ENCODE assay signal across 8 mouse cellular contexts in the genomic region with DNA sequence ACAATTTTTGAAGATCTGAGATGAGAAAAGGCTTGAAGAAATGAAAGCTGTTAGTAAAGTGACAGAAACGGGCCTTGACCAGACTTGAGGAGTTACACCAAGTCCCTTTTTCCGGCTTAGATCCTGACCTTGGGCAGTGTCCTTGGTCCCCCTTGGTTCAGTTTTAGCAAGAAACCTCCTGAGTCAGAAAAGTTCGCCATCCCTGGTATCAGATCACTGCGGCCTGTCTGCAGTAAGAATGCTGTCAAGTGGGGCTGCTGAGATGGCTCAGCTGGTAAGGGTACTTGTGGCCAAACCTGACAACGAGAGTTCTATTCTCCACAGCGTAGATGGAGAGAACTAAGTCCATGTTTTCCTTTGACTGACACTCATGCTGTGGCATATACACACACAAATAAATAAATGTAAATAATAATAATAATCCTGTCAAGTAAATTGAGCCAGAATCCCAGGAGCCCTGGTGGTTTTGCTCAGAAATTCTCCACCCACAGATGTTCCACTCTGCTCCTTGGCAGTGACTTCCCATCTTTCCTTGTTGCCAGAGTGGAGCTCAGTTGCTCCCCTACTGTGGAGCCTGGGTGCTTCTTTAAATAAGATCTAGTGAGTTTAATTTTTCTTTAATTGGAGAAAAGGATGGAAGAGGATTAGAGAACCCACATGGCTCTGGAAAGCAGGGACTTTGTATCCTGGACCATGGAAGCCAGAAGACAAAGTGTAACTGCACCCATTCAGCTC. TPM values are rescaled to one million over a fixed set of nuclear protein-coding genes. Genes with fewer than 3 reads are reported as not detected.
DNase-seq lines count a peak whose midpoint lies in the region; ATAC-seq lines count a peak whose summit lies in the region.

No protein-coding gene starts in this region.

- 69% methylated on average over 6 of the region's 6 CpGs for WGBS in heart, embryonic 15.5 days
- 73% methylated on average over 6 of the region's 6 CpGs for WGBS in hindbrain, embryonic 15.5 days
- 75% methylated on average over 6 of the region's 6 CpGs for WGBS in midbrain, embryonic 15.5 days

- no peak overlapping the region for H3K9ac ChIP-seq in heart, embryonic 15.5 days
- no peak overlapping the region for H3K9ac ChIP-seq in hindbrain, embryonic 15.5 days
- no peak overlapping the region for H3K9ac ChIP-seq in midbrain, embryonic 15.5 days

- no peaks in the 10 kb centered on the region for H3K27me3 ChIP-seq in heart, embryonic 15.5 days
- H3K27me3 ChIP-seq in hindbrain, embryonic 15.5 days: no peaks in the 10 kb centered on the region
- no peaks in the 10 kb centered on the region for H3K27me3 ChIP-seq in midbrain, embryonic 15.5 days (replicated peaks)

- H3K9me3 ChIP-seq in heart, embryonic 15.5 days (replicated peaks): no peaks in the 10 kb centered on the region
- no peaks in the 10 kb centered on the region for H3K9me3 ChIP-seq in hindbrain, embryonic 15.5 days
- no peaks in the 10 kb centered on the region for H3K9me3 ChIP-seq in midbrain, embryonic 15.5 days

- ATAC-seq in heart, embryonic 15.5 days (replicated peaks; ENCODE audit: insufficient number of reproducible peaks, insufficient read depth, low FRiP score, low read depth): no peak
- no peak for ATAC-seq in hindbrain, embryonic 15.5 days (ENCODE audit: low FRiP score, low read depth)
- ATAC-seq in midbrain, embryonic 15.5 days (replicated peaks): no peak

- peak overlapping the region; percentile 76; the same call in 1 of the 2 replicates for H3K4me3 ChIP-seq in heart, embryonic 15.5 days
- H3K4me3 ChIP-seq in hindbrain, embryonic 15.5 days: peak overlapping the region; percentile 90; the same call in 1 of the 2 replicates
- H3K4me3 ChIP-seq in midbrain, embryonic 15.5 days: peak overlapping the region; percentile 79; the same call in 1 of the 2 replicates

- 0 out of 2 replicates have a peak overlapping the region, but pooled peaks have one; percentile 88 for H3K27ac ChIP-seq in heart, embryonic 15.5 days
- H3K27ac ChIP-seq in hindbrain, embryonic 15.5 days (replicated peaks): peak overlapping the region; percentile 93; the same call in 1 of the 2 replicates
- no peak overlapping the region for H3K27ac ChIP-seq in midbrain, embryonic 15.5 days

- H3K36me3 ChIP-seq in heart, embryonic 15.5 days: no peaks in the 10 kb centered on the region
- no peaks in the 10 kb centered on the region for H3K36me3 ChIP-seq in hindbrain, embryonic 15.5 days
- H3K36me3 ChIP-seq in midbrain, embryonic 15.5 days (replicated peaks): no peaks in the 10 kb centered on the region

- H3K4me2 ChIP-seq in heart, embryonic 15.5 days: peak overlapping the region; percentile 95
- H3K4me2 ChIP-seq in hindbrain, embryonic 15.5 days: peak overlapping the region; percentile 90
- H3K4me2 ChIP-seq in midbrain, embryonic 15.5 days: peak overlapping the region; percentile 75

- peaks cover 30% of the 10 kb centered on the region for H3K4me1 ChIP-seq in heart, embryonic 15.5 days (replicated peaks)
- H3K4me1 ChIP-seq in hindbrain, embryonic 15.5 days (replicated peaks): peaks cover 38% of the 10 kb centered on the region
- peaks cover 37% of the 10 kb centered on the region for H3K4me1 ChIP-seq in midbrain, embryonic 15.5 days

- no peak for DNase-seq in heart, postnatal 4 days
- DNase-seq in brain, adult 2 months (ENCODE audit: low read depth, low spot score): peak; percentile 72
- DNase-seq in spleen, postnatal 36 days (ENCODE audit: low spot score in 2 of 2): no peak
- DNase-seq in right cerebral cortex, postnatal 36 days (ENCODE audit: low spot score in 2 of 2): no peak
- DNase-seq in spleen, adult 18-20 months: no peak

RNA-seq across cellular contexts. Expression of a gene that starts 1.3 kb away (rescaled TPM):
- 4.8 and 9.2 TPM in 2 replicates for polyA plus RNA-seq in heart, embryonic 15.5 days (2015; fragmentation: Nextera tagmentation; extraction: Ambion mirVana)
- total RNA-seq in heart, postnatal 4 days (2021): 1 to 10 TPM; 7.5 to 7.9 TPM
- 35.1 and 38.7 TPM in 2 replicates for polyA plus RNA-seq in hindbrain, embryonic 15.5 days (2015; fragmentation: Nextera tagmentation; extraction: Ambion mirVana)
- polyA plus RNA-seq in midbrain, embryonic 15.5 days (2015; fragmentation: Nextera tagmentation; extraction: Ambion mirVana): 34.1 and 34.6 TPM in 2 replicates

RNA-seq across cellular contexts. Expression of a gene that starts 37.4 kb away (rescaled TPM):
- polyA plus RNA-seq in heart, embryonic 15.5 days (2015; fragmentation: Nextera tagmentation; extraction: Ambion mirVana): 13.1 and 20.1 TPM in 2 replicates
- 10 to 100 TPM in 1 of 2 experiments, 1 to 10 TPM in 1; 8.2 to 11.4 TPM for total RNA-seq in heart, postnatal 4 days (2021)
- polyA plus RNA-seq in hindbrain, embryonic 15.5 days (2015; fragmentation: Nextera tagmentation; extraction: Ambion mirVana): 63.3 and 68.4 TPM in 2 replicates
- 73.2 and 73.3 TPM in 2 replicates for polyA plus RNA-seq in midbrain, embryonic 15.5 days (2015; fragmentation: Nextera tagmentation; extraction: Ambion mirVana)

RNA-seq across cellular contexts. Expression of a gene that starts 37.5 kb away (rescaled TPM):
- 6.9 and 7.1 TPM in 2 replicates for polyA plus RNA-seq in heart, embryonic 15.5 days (2015; fragmentation: Nextera tagmentation; extraction: Ambion mirVana)
- total RNA-seq in heart, postnatal 4 days (2021): 1 to 10 TPM; 5.7 to 6.0 TPM
- polyA plus RNA-seq in hindbrain, embryonic 15.5 days (2015; fragmentation: Nextera tagmentation; extraction: Ambion mirVana): 10.4 and 11.3 TPM in 2 replicates
- polyA plus RNA-seq in midbrain, embryonic 15.5 days (2015; fragmentation: Nextera tagmentation; extraction: Ambion mirVana): 11.9 and 13.2 TPM in 2 replicates

RNA-seq across cellular contexts. Expression of a gene that starts 51.5 kb away (rescaled TPM):
- not detected in 2 replicates for polyA plus RNA-seq in heart, embryonic 15.5 days (2015; fragmentation: Nextera tagmentation; extraction: Ambion mirVana)
- total RNA-seq in heart, postnatal 4 days (2021): not detected
- polyA plus RNA-seq in hindbrain, embryonic 15.5 days (2015; fragmentation: Nextera tagmentation; extraction: Ambion mirVana): not detected in 2 replicates
- polyA plus RNA-seq in midbrain, embryonic 15.5 days (2015; fragmentation: Nextera tagmentation; extraction: Ambion mirVana): not detected in 2 replicates

RNA-seq across cellular contexts. Expression of a gene that starts 51.5 kb away (rescaled TPM):
- polyA plus RNA-seq in heart, embryonic 15.5 days (2015; fragmentation: Nextera tagmentation; extraction: Ambion mirVana): 22.2 and 24.0 TPM in 2 replicates
- total RNA-seq in heart, postnatal 4 days (2021): 10 to 100 TPM; 13.0 to 13.5 TPM
- polyA plus RNA-seq in hindbrain, embryonic 15.5 days (2015; fragmentation: Nextera tagmentation; extraction: Ambion mirVana): 42.8 and 45.0 TPM in 2 replicates
- 46.7 and 51.0 TPM in 2 replicates for polyA plus RNA-seq in midbrain, embryonic 15.5 days (2015; fragmentation: Nextera tagmentation; extraction: Ambion mirVana)
